Mouse (Mus musculus) pancreas, adult 10 weeks (tissue): ENCODE data around the gene Abcg4. TPM values are rescaled to one million over a fixed set of nuclear protein-coding genes. Genes with fewer than 3 reads are reported as not detected.

Experiments
- polyA plus RNA-seq: library from polyadenylated mRNA; stranded (reverse); fragments of 350-450 nt; fragmentation: Illumina TruSeq; extraction: RNeasy Lipid Tissue Mini Kit (QIAGEN cat#74804); gene quantifications from one replicate; pipeline ENCODE4 v1.2.3, GENCODE M21; 2015; ENCODE audit warnings: low read depth, low replicate concordance; ENCODE audit not compliant: insufficient read depth

The Abcg4 gene
- polyA plus RNA-seq: not detected

GRCm38 (mm10) chr9:44288076-44288958 lies at the start of gene Abcg4:
Gene Abcg4 (minus strand): TSS chr9:44288615.

GRCm38 (mm10) chr9:44334396-44335330 lies 46.2 kb upstream of the Abcg4 start, which contains the start of gene H2afx:
Gene H2afx (plus strand): TSS chr9:44334694.

DNA sequence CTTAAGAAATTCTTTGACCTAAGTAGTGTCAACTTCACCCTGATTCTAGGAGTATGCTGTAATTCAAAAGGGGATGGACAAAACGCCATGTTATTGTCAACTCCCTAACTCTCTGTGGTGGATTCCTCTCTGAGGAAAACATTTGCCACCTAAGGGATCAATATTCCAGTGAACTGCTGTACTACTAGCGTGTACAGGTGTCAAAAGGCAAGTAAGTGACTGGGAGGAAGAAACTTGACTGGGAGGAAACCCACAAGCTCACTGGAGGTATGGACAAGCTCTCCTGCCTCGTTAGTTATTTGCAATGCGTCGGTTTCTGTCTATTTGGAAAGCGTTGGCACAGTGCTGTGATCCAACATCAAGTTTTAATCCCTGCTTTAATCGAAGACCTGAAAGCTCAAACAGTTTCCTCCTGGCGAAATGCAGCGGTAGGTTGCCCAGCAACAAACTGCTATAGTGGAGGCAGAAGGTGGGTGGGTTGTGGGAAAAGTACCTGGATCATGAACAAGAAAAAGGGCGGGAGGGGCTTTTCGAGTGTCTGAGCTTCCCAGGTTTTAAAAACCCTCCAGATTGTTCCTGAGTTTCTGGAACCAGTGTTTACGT lies 37.5 kb upstream of the Abcg4 start, which contains the start of gene Dpagt1:
Dpagt1 (plus strand) TSS at position 252 of the 603 bp plus-strand sequence.

GRCm38 (mm10) chr9:44319887-44320798 lies 31.7 kb upstream of the Abcg4 start, which contains the start of gene C2cd2l:
Gene C2cd2l (minus strand): TSS chr9:44320285.

GRCm38 (mm10) chr9:44305466-44306079 lies 17.2 kb upstream of the Abcg4 start, which contains the start of gene Hinfp:
Gene Hinfp (minus strand): TSS chr9:44305671.

GRCm38 (mm10) chr9:44268432-44268831 lies 20.0 kb downstream of the Abcg4 start, which contains the start of gene Nlrx1:
Gene Nlrx1 (minus strand): TSS chr9:44268599.

GRCm38 (mm10) chr9:44251314-44251713 lies 37.1 kb downstream of the Abcg4 start, which contains the start of gene Pdzd3:
Gene Pdzd3 (minus strand): TSS chr9:44251471.

DNA sequence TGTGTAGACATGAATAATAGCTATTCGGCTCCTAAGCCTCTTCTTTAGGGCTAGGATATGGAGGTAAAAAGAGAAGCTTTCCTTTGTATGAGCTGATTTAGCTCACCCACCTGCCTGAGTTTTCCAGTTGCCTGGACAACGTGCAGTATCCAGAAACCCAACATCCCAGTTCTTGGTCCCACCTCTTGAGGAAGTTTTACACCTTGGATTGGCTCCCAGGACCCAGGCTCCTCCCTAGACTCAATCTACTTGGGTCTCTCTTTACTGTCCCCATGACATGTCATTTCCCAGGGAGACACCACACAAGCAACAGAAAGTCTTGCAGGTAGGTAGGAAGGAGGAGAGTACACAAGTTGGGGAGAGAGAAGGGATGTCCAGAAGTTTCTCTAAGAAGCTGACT lies 48.0 kb downstream of the Abcg4 start, which contains the start of gene Ccdc153:
Ccdc153 (plus strand) TSS at position 278 of the 400 bp plus-strand sequence.

DNA sequence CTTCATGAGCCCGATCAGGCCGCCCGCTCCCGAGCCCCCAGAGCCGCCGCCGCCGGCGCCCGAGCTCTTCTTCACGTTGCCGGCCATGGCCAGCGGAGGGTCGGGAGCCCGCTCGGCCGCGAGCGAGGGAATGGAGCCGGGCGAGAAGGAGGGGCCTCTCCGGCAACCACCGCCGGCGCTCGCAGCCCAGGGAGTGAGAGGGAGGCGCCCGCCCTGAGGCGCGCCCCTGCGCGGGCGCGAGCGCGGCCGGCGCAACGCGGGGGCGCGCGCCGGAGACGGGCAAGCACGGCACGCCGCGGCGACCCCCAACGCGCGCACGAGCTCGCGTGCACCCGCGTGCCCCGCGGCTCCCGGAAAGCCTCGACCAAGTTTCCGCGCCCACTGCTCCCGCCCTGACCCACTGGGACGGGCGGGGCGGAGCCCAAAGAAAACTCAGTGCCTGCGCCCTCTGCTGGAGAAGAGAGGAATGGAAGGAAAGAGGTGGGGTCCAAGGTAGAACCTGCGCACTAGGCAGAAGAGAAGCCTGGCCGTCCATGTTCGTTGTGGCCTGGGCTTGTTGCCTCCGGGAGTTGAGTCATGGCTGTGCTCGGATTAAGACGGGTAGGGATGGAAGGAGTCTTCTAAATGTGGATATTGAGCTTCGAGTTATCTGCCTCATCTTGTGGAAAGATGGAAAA lies 54.5 kb downstream of the Abcg4 start, which contains the start of gene Cbl:
Cbl (minus strand) TSS at position 248 of the 677 bp plus-strand sequence.

Other genes starting within 250 kb of the Abcg4 start
- 32.5 TPM for gene Thy1, start 245.2 kb downstream of the Abcg4 start, polyA plus RNA-seq
- gene Usp2, start 221.6 kb downstream of the Abcg4 start, polyA plus RNA-seq: 3.8 TPM
- not detected for gene Mfrp, start 186.9 kb downstream of the Abcg4 start, polyA plus RNA-seq
- gene C1qtnf5, start 181.4 kb downstream of the Abcg4 start, polyA plus RNA-seq: 4.0 TPM
- gene Gm49380, start 175.1 kb downstream of the Abcg4 start, polyA plus RNA-seq: 0.68 TPM
- 3.7 TPM for gene Rnf26, start 175.1 kb downstream of the Abcg4 start, polyA plus RNA-seq
- gene Mcam, start 154.1 kb downstream of the Abcg4 start, polyA plus RNA-seq: 20.3 TPM
- 3.7 TPM for gene Cbl, start 54.6 kb downstream of the Abcg4 start, polyA plus RNA-seq
- not detected for gene Ccdc153, start 47.9 kb downstream of the Abcg4 start, polyA plus RNA-seq
- gene Pdzd3, start 37.1 kb downstream of the Abcg4 start, polyA plus RNA-seq: not detected
- 1.5 TPM for gene Nlrx1, start 20.0 kb downstream of the Abcg4 start, polyA plus RNA-seq
- 6.1 TPM for gene Hinfp, start 17.1 kb upstream of the Abcg4 start, polyA plus RNA-seq
- 7.6 TPM for gene C2cd2l, start 31.7 kb upstream of the Abcg4 start, polyA plus RNA-seq
- gene Dpagt1, start 37.4 kb upstream of the Abcg4 start, polyA plus RNA-seq: 13.7 TPM
- 5.7 TPM for gene H2afx, start 46.1 kb upstream of the Abcg4 start, polyA plus RNA-seq
- gene Hmbs, start 55.6 kb upstream of the Abcg4 start, polyA plus RNA-seq: 13.2 TPM
- 10.4 TPM for gene Vps11, start 73.1 kb upstream of the Abcg4 start, polyA plus RNA-seq
- 69.6 TPM for gene Hyou1, start 90.9 kb upstream of the Abcg4 start, polyA plus RNA-seq
- gene Slc37a4, start 108.2 kb upstream of the Abcg4 start, polyA plus RNA-seq: 13.2 TPM
- 701 TPM for gene Rps25, start 118.5 kb upstream of the Abcg4 start, polyA plus RNA-seq
- 19.2 TPM for gene Trappc4, start 119.0 kb upstream of the Abcg4 start, polyA plus RNA-seq
- gene Ccdc84, start 130.0 kb upstream of the Abcg4 start, polyA plus RNA-seq: 37.6 TPM
- gene Foxr1, start 152.5 kb upstream of the Abcg4 start, polyA plus RNA-seq: not detected
- not detected for gene Upk2, start 166.4 kb upstream of the Abcg4 start, polyA plus RNA-seq
- 7.3 TPM for gene Bcl9l, start 194.2 kb upstream of the Abcg4 start, polyA plus RNA-seq